Mouse (Mus musculus): Measurements from ENCODE around the gene Suz12. TPM values are rescaled to one million over a fixed set of nuclear protein-coding genes. Genes with fewer than 3 reads are reported as not detected.
A peak's percentile ranks its signal among the peaks of the same experiment; 100 is the strongest.
"Not testable (repeated sequence)": the region's sequence is repeated elsewhere in the genome, so short reads cannot be mapped to it uniquely, and the experiment has no call there.

The Suz12 gene
- polyA plus RNA-seq, 1 experiment from 2014 or later: 22.5 TPM

DNA sequence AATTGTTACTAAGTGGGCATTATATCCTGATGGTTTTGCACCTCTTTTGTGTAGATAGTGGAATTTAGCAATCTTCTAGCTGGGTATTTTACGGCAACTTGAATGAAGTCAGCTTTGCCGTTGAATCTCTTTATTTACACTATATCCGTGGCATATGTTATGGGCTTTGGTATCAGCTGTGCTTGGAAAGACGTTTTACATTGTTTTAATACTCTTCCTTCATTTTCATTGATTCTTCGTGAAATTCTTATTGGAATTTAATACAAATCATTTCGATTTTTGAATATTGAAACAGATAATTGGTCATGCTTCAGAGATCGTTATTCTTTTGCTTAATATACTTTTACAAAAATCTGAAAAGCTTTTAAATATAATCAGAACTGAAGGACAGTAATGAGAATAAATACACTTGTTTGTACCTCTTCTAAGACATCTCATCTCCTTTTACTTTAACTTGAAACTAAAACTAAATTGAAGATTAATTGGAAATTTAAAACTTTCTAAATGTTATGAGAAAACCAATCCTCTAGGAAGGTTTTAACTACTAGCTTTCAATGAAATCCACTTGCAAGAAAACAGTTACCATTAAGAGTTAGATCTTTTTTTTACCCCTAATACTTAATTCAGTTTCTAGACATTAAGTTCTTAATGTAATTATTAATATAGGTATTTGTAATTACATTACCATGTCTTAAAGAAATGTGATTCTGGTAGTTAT, 1.5 kb downstream of the Suz12 start:
- WGBS: 6% methylated on average over 7 of the region's 7 CpGs
- no peak for DNase-seq (ENCODE audit: low spot score)
- Histone ChIP-seq H3K4me1 (peaks cover 8% of the 10 kb centered on the region), H3K4me3 (peak overlapping the region; percentile 99), H3K9me3 (replicated peaks) (no peaks in the 10 kb centered on the region), H3K36me3 (peaks cover 42% of the 10 kb centered on the region), H3K27me3 (ENCODE audit: low read depth, poor library complexity, severe bottlenecking) (no peaks in the 10 kb centered on the region), H3K27ac (peak overlapping the region; percentile 99)

DNA sequence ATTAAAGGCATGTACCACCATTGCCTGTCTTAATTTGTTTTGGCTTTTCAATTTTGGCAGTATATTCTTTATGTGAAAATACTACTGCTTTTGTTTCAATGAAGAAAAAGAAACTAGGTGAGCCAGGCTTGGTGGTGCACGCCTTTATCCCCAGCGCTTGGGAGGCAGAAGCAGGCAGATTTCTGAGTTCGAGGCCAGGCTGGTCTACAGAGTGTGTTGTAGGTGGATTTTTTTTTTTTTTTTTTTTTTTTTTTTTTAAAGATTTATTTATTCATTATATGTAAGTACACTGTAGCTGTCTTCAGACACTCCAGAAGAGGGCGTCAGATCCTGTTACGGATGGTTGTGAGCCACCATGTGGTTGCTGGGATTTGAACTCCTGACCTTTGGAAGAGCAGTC, 23.6 kb downstream of the Suz12 start:
- H3K27me3 ChIP-seq (ENCODE audit: low read depth, poor library complexity, severe bottlenecking); H3K27ac ChIP-seq; H3K4me3 ChIP-seq; H3K4me1 ChIP-seq; H3K9me3 ChIP-seq (replicated peaks); DNase-seq (ENCODE audit: low spot score): not testable (repeated sequence)
- peaks cover 96% of the 10 kb centered on the region for H3K36me3 ChIP-seq
- 98% methylated on average over 5 of the region's 5 CpGs for WGBS

DNA sequence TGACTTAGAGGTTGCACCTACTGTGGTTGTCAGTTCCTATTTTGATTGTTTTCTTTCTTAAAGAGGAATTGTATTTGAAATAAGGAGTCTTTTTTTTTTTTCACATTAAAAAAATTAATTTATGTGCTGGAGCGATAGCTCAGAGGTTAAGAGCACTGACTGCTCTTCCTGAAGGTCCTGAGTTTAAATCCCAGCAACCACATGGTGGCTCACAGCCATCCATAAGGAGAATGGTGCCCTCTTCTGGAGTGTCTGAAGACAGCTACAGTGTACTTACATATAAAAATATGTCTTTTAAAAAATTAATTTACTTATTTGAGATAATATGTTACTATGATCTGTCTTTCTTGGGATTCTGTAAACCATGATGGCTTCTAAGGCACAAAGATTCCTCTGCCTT, 26.9 kb downstream of the Suz12 start:
- no peaks in the 10 kb centered on the region for H3K27me3 ChIP-seq (ENCODE audit: low read depth, poor library complexity, severe bottlenecking)
- 95% methylated on average over 1 of the region's 1 CpGs for WGBS

DNA sequence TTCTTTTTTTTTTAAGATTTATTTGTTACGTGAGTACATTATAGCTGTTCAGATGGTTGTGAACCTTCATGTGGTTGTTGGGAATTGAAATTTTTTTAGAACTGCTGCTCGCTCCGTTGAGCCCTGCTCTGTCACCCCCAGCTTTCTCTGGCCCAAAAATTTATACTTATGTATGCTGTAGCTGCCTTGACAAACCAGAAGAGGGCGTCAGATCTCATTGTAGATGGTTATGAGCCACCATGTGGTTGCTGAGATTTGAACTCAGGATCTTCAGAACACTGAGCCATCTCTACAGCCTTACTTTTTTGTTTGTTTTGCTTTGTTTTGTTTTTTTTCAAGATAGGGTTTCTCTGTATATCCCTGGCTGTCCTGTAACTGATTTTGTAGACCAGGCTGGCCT, 28.4 kb downstream of the Suz12 start:
- H3K9me3 ChIP-seq (replicated peaks): no peaks in the 10 kb centered on the region
- H3K36me3 ChIP-seq: peaks cover 96% of the 10 kb centered on the region
- no peak overlapping the region for H3K4me3 ChIP-seq
- H3K27ac ChIP-seq: no peak overlapping the region
- no peaks in the 10 kb centered on the region for H3K27me3 ChIP-seq (ENCODE audit: low read depth, poor library complexity, severe bottlenecking)
- H3K4me1 ChIP-seq: no peaks in the 10 kb centered on the region
- no peak for DNase-seq (ENCODE audit: low spot score)
- WGBS: 93% methylated on average over 4 of the region's 4 CpGs

More for the DNA sequence above, 26.9 kb downstream of the Suz12 start:
- no peak for DNase-seq (ENCODE audit: low spot score)
- Histone ChIP-seq H3K27ac (no peak overlapping the region), H3K9me3 (replicated peaks) (no peaks in the 10 kb centered on the region), H3K4me3 (no peak overlapping the region), H3K36me3 (peaks cover 96% of the 10 kb centered on the region), H3K4me1 (no peaks in the 10 kb centered on the region)

DNA sequence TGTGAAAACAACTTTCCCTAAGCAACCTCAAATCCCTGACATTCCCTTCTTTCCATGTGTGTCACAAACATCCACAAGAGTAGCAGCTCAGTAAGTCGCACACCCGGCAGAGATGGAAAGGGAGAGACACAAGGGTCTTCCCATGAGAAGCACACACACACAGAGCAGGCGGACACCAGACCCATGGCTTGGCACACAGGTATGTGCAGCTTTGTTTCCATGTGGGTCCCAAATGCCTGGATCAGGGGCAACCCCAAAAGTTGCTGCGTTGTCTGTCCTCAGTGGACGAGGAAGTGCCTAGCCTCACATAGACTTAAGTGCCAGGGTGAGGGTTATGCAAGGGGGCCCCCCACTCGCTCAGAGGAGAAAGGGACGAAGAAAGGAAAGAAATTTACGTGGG, 44.6 kb downstream of the Suz12 start:
- no peak for DNase-seq (ENCODE audit: low spot score)
- Histone ChIP-seq H3K36me3 (peaks cover 34% of the 10 kb centered on the region), H3K27me3 (ENCODE audit: low read depth, poor library complexity, severe bottlenecking) (no peaks in the 10 kb centered on the region), H3K4me3 (no peak overlapping the region), H3K27ac (no peak overlapping the region), H3K4me1 (no peaks in the 10 kb centered on the region), H3K9me3 (replicated peaks) (no peaks in the 10 kb centered on the region)
- WGBS: 76% methylated on average over 8 of the region's 8 CpGs

DNA sequence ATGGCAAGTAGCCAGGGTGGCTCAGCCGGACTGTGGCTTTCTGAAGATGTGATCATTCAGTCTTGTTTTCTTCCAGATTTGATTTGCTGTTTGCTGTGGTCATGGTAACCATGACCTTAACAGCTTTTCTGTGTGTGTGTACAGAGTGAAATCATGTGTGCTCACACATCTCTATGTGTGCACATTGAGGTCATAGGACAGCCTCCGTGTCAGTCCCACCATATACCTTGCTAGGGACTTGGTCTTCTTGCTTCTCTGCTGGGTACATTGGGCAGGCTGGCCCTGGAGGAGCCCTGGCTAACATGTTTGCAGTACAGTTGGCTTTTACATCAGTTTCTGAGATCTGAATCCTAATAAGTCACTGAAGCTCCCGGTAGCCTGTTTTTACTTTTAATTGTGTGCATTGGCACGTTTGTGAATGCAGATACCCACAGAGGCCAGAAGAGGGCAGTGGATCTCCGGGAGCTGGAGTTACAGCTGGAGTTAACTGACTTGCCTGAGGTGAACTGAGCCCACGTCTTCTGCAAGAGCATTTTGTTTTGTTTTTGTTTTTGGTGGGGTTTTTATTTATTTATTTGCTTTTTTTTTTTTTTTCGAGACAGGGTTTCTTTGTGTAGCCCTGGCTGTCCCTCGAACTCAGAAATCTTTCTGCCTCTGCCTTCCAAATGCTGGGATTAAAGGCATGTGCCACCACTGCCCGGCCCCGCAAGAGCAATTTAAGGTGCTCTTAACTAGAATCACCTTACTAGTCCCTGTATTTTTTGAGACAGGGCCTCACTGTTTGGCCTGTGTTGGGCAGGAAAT, 49.9 kb downstream of the Suz12 start:
- 62% methylated on average over 10 of the region's 10 CpGs for WGBS
- DNase-seq (ENCODE audit: low spot score): peak; percentile 38
- H3K4me3 ChIP-seq: no peak overlapping the region
- H3K27me3 ChIP-seq (ENCODE audit: low read depth, poor library complexity, severe bottlenecking): no peaks in the 10 kb centered on the region
- peaks cover 27% of the 10 kb centered on the region for H3K36me3 ChIP-seq
- no peaks in the 10 kb centered on the region for H3K9me3 ChIP-seq (replicated peaks)
- H3K4me1 ChIP-seq: no peaks in the 10 kb centered on the region
- no peak overlapping the region for H3K27ac ChIP-seq

DNA sequence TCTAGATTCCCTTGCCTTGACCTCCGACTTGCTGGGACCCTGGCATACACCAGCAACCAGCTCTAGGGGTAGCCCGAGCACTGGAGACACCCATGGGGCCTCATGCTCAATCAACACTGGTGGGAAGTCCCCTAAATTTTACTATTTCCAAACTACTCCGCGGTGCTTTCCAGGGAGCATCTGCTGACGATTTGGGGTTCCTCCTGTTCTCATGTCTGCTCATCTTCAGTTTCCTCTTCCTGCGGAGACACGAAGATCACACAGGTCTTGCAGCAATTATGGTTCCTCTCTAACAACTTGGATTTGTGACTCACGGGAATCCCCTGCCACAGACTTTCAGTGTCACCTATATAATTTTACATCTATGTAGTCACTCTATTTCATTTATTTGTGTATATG, 50.5 kb downstream of the Suz12 start:
- H3K27me3 ChIP-seq (ENCODE audit: low read depth, poor library complexity, severe bottlenecking): no peaks in the 10 kb centered on the region
- peaks cover 33% of the 10 kb centered on the region for H3K36me3 ChIP-seq
- H3K9me3 ChIP-seq (replicated peaks): no peaks in the 10 kb centered on the region
- H3K4me1 ChIP-seq: no peaks in the 10 kb centered on the region
- DNase-seq (ENCODE audit: low spot score): no peak
- 85% methylated on average over 8 of the region's 8 CpGs for WGBS
- no peak overlapping the region for H3K4me3 ChIP-seq
- H3K27ac ChIP-seq: no peak overlapping the region

DNA sequence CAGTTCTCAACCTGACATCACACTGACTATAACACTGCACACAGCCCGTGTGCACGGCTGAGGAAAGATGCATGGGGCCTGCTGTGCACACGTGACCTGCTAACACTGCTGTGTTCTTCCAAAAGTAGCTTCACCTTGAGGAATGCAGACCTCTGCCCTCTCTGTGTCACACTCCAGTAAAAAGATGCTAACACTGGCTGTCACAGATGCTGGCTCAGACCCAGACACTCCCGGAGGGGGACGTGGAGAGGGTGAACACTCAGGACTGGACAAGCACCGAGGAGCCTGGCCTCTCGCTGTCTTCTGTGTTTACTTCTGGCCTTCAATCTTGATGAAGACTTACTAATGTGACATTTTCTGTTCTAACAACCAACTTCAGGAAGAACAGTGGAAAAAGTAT, 54.0 kb downstream of the Suz12 start:
- H3K36me3 ChIP-seq: peaks cover 56% of the 10 kb centered on the region
- H3K27me3 ChIP-seq (ENCODE audit: low read depth, poor library complexity, severe bottlenecking): no peaks in the 10 kb centered on the region
- 0 out of 2 replicates have a peak, but pooled peaks cover 6% of the 10 kb centered on the region for H3K4me1 ChIP-seq
- WGBS: 92% methylated on average over 7 of the region's 7 CpGs
- no peak for DNase-seq (ENCODE audit: low spot score)
- H3K9me3 ChIP-seq (replicated peaks): no peaks in the 10 kb centered on the region
- H3K27ac ChIP-seq: no peak overlapping the region
- no peak overlapping the region for H3K4me3 ChIP-seq

DNA sequence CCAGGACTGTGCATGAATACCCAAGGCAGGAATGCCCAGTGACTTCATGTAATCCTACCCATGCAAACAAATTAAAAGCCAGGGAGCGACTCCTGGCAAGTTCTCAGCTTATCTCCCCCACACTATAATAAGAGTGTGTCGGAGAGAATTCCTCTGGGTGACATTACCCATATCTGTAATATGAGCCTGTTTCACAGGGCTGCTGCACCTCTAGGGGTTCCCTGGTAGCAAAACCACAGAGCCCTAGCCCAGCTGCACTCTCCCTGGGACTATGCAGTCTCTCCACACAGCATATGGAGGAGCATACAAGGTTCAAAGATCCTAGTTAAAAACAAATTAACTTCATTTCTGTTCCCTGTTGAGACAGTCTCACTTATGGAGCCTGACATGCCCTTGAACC, 57.2 kb downstream of the Suz12 start:
- H3K4me1 ChIP-seq: 0 out of 2 replicates have a peak, but pooled peaks cover 6% of the 10 kb centered on the region
- H3K9me3 ChIP-seq (replicated peaks): no peaks in the 10 kb centered on the region
- 58% methylated on average over 2 of the region's 2 CpGs for WGBS
- no peak for DNase-seq (ENCODE audit: low spot score)
- no peak overlapping the region for H3K4me3 ChIP-seq
- no peak overlapping the region for H3K27ac ChIP-seq
- peaks cover 73% of the 10 kb centered on the region for H3K36me3 ChIP-seq
- H3K27me3 ChIP-seq (ENCODE audit: low read depth, poor library complexity, severe bottlenecking): no peaks in the 10 kb centered on the region

DNA sequence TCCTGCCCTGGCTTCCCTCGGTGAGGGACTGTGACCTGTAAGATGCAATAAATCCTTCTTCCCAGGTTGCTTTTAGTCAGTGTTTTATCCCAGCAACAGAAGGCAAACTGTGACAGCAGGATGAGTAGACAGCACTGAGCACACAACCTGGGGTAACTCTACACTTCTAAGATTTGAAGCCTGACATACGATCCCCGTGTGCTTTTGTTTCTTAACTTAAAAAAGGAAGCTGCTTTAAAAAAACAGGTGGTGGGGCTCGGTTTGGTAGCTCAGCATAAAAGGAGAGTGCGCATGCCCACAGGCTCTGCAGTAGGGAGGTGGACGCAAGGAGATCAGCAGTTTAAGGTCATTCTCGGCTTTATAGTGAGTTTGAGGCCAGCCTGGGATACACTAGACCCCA, 59.5 kb downstream of the Suz12 start:
- Histone ChIP-seq H3K4me3 (no peak overlapping the region), H3K27ac (no peak overlapping the region), H3K4me1 (0 out of 2 replicates have a peak, but pooled peaks cover 6% of the 10 kb centered on the region), H3K36me3 (peaks cover 86% of the 10 kb centered on the region), H3K27me3 (ENCODE audit: low read depth, poor library complexity, severe bottlenecking) (no peaks in the 10 kb centered on the region), H3K9me3 (replicated peaks) (no peaks in the 10 kb centered on the region)
- 69% methylated on average over 7 of the region's 7 CpGs for WGBS
- no peak for DNase-seq (ENCODE audit: low spot score)

DNA sequence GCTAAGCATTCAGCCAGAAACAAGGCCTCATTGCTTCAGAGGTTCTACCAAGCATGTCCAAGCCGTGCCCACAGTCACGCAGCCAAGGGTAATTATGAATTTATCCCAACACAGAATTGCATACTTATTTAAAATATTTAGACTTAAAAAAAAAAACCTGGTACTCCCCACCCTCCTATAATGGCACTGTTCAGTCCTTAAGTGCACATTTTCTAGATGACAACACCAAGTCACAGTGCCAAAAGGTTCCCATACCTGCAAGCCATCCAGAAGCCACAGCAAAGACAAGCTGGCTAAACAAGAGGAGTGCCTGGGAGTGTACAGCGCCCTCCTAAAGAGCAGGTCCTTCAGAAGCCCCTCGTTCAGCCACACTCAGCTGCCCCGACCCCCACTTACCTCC, 60.3 kb downstream of the Suz12 start:
- Histone ChIP-seq H3K27ac (no peak overlapping the region), H3K27me3 (ENCODE audit: low read depth, poor library complexity, severe bottlenecking) (no peaks in the 10 kb centered on the region), H3K9me3 (replicated peaks) (no peaks in the 10 kb centered on the region), H3K36me3 (peaks cover 86% of the 10 kb centered on the region), H3K4me3 (no peak overlapping the region), H3K4me1 (0 out of 2 replicates have a peak, but pooled peaks cover 6% of the 10 kb centered on the region)
- 93% methylated on average over 5 of the region's 5 CpGs for WGBS
- DNase-seq (ENCODE audit: low spot score): no peak

DNA sequence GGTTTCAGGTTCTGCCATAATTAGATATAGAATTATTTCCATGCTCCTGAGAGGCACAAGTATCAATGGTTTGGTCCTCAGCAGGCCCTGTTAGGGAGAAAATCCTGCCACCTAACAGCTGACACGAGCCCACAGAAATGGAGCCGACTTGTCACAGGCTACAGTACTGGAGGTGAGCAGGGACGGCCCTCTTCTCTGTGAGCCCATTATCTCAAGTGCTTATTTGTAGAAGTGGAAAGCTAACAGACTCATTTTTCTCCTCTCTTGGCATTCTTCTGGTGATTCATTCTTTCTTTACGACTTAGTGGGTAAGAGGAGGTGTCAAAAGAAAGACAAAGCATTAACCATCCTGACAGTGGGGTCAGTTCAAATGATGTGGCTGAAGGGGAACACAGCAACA, 61.8 kb downstream of the Suz12 start:
- no peak for DNase-seq (ENCODE audit: low spot score)
- H3K27ac ChIP-seq: no peak overlapping the region
- 66% methylated on average over 4 of the region's 4 CpGs for whole genome bisulfite sequencing
- peaks cover 91% of the 10 kb centered on the region for H3K36me3 ChIP-seq
- no peaks in the 10 kb centered on the region for H3K27me3 ChIP-seq (ENCODE audit: low read depth, poor library complexity, severe bottlenecking)
- no peaks in the 10 kb centered on the region for H3K9me3 ChIP-seq (replicated peaks)
- no peak overlapping the region for H3K4me3 ChIP-seq
- H3K4me1 ChIP-seq: 0 out of 2 replicates have a peak, but pooled peaks cover 6% of the 10 kb centered on the region

DNA sequence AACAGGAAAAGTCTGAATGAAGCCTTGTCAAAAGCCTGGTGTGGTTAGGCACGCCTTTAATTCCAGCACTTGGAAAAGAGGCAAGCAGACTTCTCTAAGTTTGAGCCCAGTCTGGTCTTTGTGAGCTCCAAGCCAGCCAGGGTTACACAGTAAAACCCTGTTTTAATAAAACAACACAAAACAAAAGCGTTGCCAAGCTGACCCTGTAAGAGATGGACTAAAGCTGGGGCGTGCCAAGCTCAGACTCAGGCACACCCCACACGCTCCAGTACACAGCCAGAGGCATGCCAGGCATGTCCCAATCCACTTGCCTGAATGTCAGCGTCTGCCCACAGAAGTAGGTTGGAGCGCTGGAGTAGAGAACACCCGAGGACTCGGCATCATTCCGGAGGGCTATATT, 63.2 kb downstream of the Suz12 start:
- peaks cover 93% of the 10 kb centered on the region for H3K36me3 ChIP-seq
- DNase-seq (ENCODE audit: low spot score): no peak
- WGBS: 95% methylated on average over 9 of the region's 9 CpGs

More for the DNA sequence above, 63.2 kb downstream of the Suz12 start:
- no peaks in the 10 kb centered on the region for H3K9me3 ChIP-seq (replicated peaks)
- no peaks in the 10 kb centered on the region for H3K4me1 ChIP-seq
- no peak overlapping the region for H3K27ac ChIP-seq
- H3K27me3 ChIP-seq (ENCODE audit: low read depth, poor library complexity, severe bottlenecking): no peaks in the 10 kb centered on the region
- H3K4me3 ChIP-seq: no peak overlapping the region

Measured in limb, embryonic 10.5 days (tissue).